Mouse (Mus musculus) stomach, embryonic 15.5 days (tissue): ENCODE data around the gene Ppfia3. TPM values are rescaled to one million over a fixed set of nuclear protein-coding genes. Genes with fewer than 3 reads are reported as not detected.

Experiments
- ATAC-seq: fragments of 200-750 bp; cut with Nextera tagmentation; 2 replicates; pipeline ENCODE4 v1.8.0; 2017; ENCODE audit warnings: low read depth, moderate number of reproducible peaks, moderate TSS enrichment; ENCODE audit not compliant: insufficient read depth, low FRiP score
- H3K27ac ChIP-seq: fragments of 300-500 bp; sonication (generic); 2 replicates; pipeline ENCODE4 v1.5.1; 2015; ENCODE audit warnings: mild to moderate bottlenecking, inconsistent platforms
- H3K27me3 ChIP-seq: fragments of 300-500 bp; sonication (generic); replicated peaks from 2 replicates; pipeline ENCODE4 v1.6.1; 2015; ENCODE audit warnings: inconsistent platforms
- H3K36me3 ChIP-seq: fragments of 300-500 bp; sonication (generic); 2 replicates; pipeline ENCODE4 v1.6.1; 2015; ENCODE audit warnings: inconsistent platforms
- H3K4me1 ChIP-seq: fragments of 300-500 bp; sonication (generic); 2 replicates; pipeline ENCODE4 v1.6.1; 2015; ENCODE audit warnings: inconsistent platforms
- H3K4me2 ChIP-seq: fragments of 300-500 bp; sonication (generic); 2 replicates; pipeline ENCODE4 v1.6.1; 2015; ENCODE audit warnings: mild to moderate bottlenecking, inconsistent platforms
- H3K4me3 ChIP-seq: fragments of 300-500 bp; sonication (generic); replicated peaks from 2 replicates; pipeline ENCODE4 v1.5.1; 2015; ENCODE audit warnings: inconsistent platforms
- H3K9ac ChIP-seq: fragments of 300-500 bp; sonication (generic); 2 replicates; pipeline ENCODE4 v1.6.1; 2015; ENCODE audit warnings: inconsistent platforms
- H3K9me3 ChIP-seq: fragments of 300-500 bp; sonication (generic); 2 replicates; pipeline ENCODE4 v1.6.1; 2016; ENCODE audit warnings: inconsistent platforms
- WGBS: fragments of 180-500 bp; shearing (Covaris S2); methylation state at CpG from one replicate; pipeline ENCODE4 v1.1.7; 2015; 5-methylcytosine and 5-hydroxymethylcytosine counted together
- polyA plus RNA-seq: library from polyadenylated mRNA; unstranded; fragments of >200 nt; fragmentation: Nextera tagmentation; extraction: Ambion mirVana; gene quantifications from 2 replicates; pipeline ENCODE4 v1.2.1, GENCODE M21; 2015

The Ppfia3 gene
- 4.8 and 5.6 TPM in 2 replicates for polyA plus RNA-seq

GRCm38 (mm10) chr7:45366652-45367019 is at the start of gene Ppfia3:
Gene Ppfia3, minus strand, starts transcription at chr7:45367019.
- H3K4me1 ChIP-seq, result peaks cover 39% of the 10 kb centered on the region
- peaks cover 46% of the 10 kb centered on the region for H3K27me3 ChIP-seq
- no peak for ATAC-seq
- H3K4me3 ChIP-seq, result peak within 1 kb of the TSS; percentile 53
- peak within 1 kb of the TSS; percentile 33; the same call in 1 of the 2 replicates for H3K27ac ChIP-seq
- H3K9me3 ChIP-seq, result no peaks in the 10 kb centered on the region
- peak within 1 kb of the TSS; percentile 40 for H3K9ac ChIP-seq
- no peaks in the 10 kb centered on the region for H3K36me3 ChIP-seq
- peak within 1 kb of the TSS; percentile 94 for H3K4me2 ChIP-seq
- WGBS, result 0% methylated on average over 8 of the region's 26 CpGs

- H3K9ac ChIP-seq, result no peak overlapping the region
- ATAC-seq, result no peak
- WGBS, result 26% methylated on average over 37 of the region's 37 CpGs
These were observed 48.8 kb upstream of the Ppfia3 start for GRCm38 (mm10) chr7:45415636-45416035.

GRCm38 (mm10) chr7:45414740-45415224 is 48.0 kb upstream of the Ppfia3 start:
- H3K27me3 ChIP-seq, result peaks cover 73% of the 10 kb centered on the region

More at GRCm38 (mm10) chr7:45415636-45416035, 48.8 kb upstream of the Ppfia3 start:
- peaks cover 65% of the 10 kb centered on the region for H3K27me3 ChIP-seq
- H3K4me3 ChIP-seq, result peak overlapping the region; percentile 12; the same call in 1 of the 2 replicates
- peak overlapping the region; percentile 39 for H3K4me2 ChIP-seq
- H3K27ac ChIP-seq, result no peak overlapping the region
- no peaks in the 10 kb centered on the region for H3K9me3 ChIP-seq
- H3K4me1 ChIP-seq, result peaks cover 42% of the 10 kb centered on the region
- H3K36me3 ChIP-seq, result no peaks in the 10 kb centered on the region

GRCm38 (mm10) chr7:45413864-45414739 is 47.3 kb upstream of the Ppfia3 start:
- peak; percentile 25; the same call in 1 of the 2 replicates for ATAC-seq
- WGBS, result 1% methylated on average over 27 of the region's 27 CpGs
- H3K4me2 ChIP-seq, result peak overlapping the region; percentile 97

More at GRCm38 (mm10) chr7:45414740-45415224, 48.0 kb upstream of the Ppfia3 start:
- Histone ChIP-seq H3K27ac (no peak overlapping the region), H3K9me3 (no peaks in the 10 kb centered on the region), H3K4me2 (peak overlapping the region; percentile 97), H3K36me3 (no peaks in the 10 kb centered on the region), H3K9ac (no peak overlapping the region), H3K4me1 (peaks cover 38% of the 10 kb centered on the region), H3K4me3 (no peak overlapping the region)
- WGBS, result 54% methylated on average over 12 of the region's 12 CpGs
- ATAC-seq, result no peak

GRCm38 (mm10) chr7:45413113-45413863 is 46.5 kb upstream of the Ppfia3 start, which contains the start of gene Ntf5:
Gene Ntf5, plus strand, starts transcription at chr7:45413695.
- ATAC-seq, result peak; percentile 40
- peak within 1 kb of the TSS; percentile 57 for H3K4me3 ChIP-seq
- H3K4me1 ChIP-seq, result peaks cover 38% of the 10 kb centered on the region
- peak within 1 kb of the TSS; percentile 54 for H3K9ac ChIP-seq
- 2% methylated on average over 42 of the region's 45 CpGs for WGBS
- H3K36me3 ChIP-seq, result no peaks in the 10 kb centered on the region
- H3K27me3 ChIP-seq, result peaks cover 79% of the 10 kb centered on the region
- peak within 1 kb of the TSS; percentile 67 for H3K27ac ChIP-seq
- peak within 1 kb of the TSS; percentile 97 for H3K4me2 ChIP-seq
- H3K9me3 ChIP-seq, result no peaks in the 10 kb centered on the region

More at GRCm38 (mm10) chr7:45413864-45414739, 47.3 kb upstream of the Ppfia3 start:
- peak overlapping the region; percentile 54 for H3K9ac ChIP-seq
- H3K36me3 ChIP-seq, result no peaks in the 10 kb centered on the region
- H3K4me1 ChIP-seq, result peaks cover 38% of the 10 kb centered on the region
- H3K9me3 ChIP-seq, result no peaks in the 10 kb centered on the region
- peaks cover 80% of the 10 kb centered on the region for H3K27me3 ChIP-seq
- H3K27ac ChIP-seq, result peak overlapping the region; percentile 67
- peak overlapping the region; percentile 57 for H3K4me3 ChIP-seq

GRCm38 (mm10) chr7:45412421-45412820 is 45.6 kb upstream of the Ppfia3 start:
- H3K4me2 ChIP-seq, result no peak overlapping the region
- 68% methylated on average over 2 of the region's 2 CpGs for WGBS
- H3K4me1 ChIP-seq, result peaks cover 31% of the 10 kb centered on the region
- H3K36me3 ChIP-seq, result no peaks in the 10 kb centered on the region
- H3K4me3 ChIP-seq, result no peak overlapping the region
- no peak overlapping the region for H3K9ac ChIP-seq
- no peak overlapping the region for H3K27ac ChIP-seq
- no peaks in the 10 kb centered on the region for H3K9me3 ChIP-seq
- no peak for ATAC-seq
- H3K27me3 ChIP-seq, result peaks cover 81% of the 10 kb centered on the region

- Histone ChIP-seq H3K4me3 (no peak overlapping the region), H3K9ac (no peak overlapping the region), H3K9me3 (no peaks in the 10 kb centered on the region), H3K36me3 (no peaks in the 10 kb centered on the region), H3K4me2 (no peak overlapping the region), H3K4me1 (peaks cover 32% of the 10 kb centered on the region), H3K27ac (no peak overlapping the region), H3K27me3 (peaks cover 83% of the 10 kb centered on the region)
- WGBS, result 85% methylated on average over 8 of the region's 8 CpGs
- ATAC-seq, result no peak
These were observed 42.8 kb upstream of the Ppfia3 start for GRCm38 (mm10) chr7:45409497-45410163.

GRCm38 (mm10) chr7:45408949-45409348 is 42.1 kb upstream of the Ppfia3 start:
- peaks cover 77% of the 10 kb centered on the region for H3K27me3 ChIP-seq
- peaks cover 26% of the 10 kb centered on the region for H3K4me1 ChIP-seq
- no peaks in the 10 kb centered on the region for H3K36me3 ChIP-seq
- H3K4me2 ChIP-seq, result no peak overlapping the region
- 86% methylated on average over 17 of the region's 17 CpGs for WGBS
- no peaks in the 10 kb centered on the region for H3K9me3 ChIP-seq
- no peak overlapping the region for H3K9ac ChIP-seq
- no peak for ATAC-seq
- no peak overlapping the region for H3K4me3 ChIP-seq
- no peak overlapping the region for H3K27ac ChIP-seq

GRCm38 (mm10) chr7:45408351-45408750 is 41.5 kb upstream of the Ppfia3 start:
- peaks cover 20% of the 10 kb centered on the region for H3K4me1 ChIP-seq
- H3K9me3 ChIP-seq, result no peaks in the 10 kb centered on the region
- ATAC-seq, result no peak
- 64% methylated on average over 7 of the region's 7 CpGs for WGBS
- H3K4me2 ChIP-seq, result no peak overlapping the region
- no peak overlapping the region for H3K4me3 ChIP-seq
- no peak overlapping the region for H3K27ac ChIP-seq
- H3K9ac ChIP-seq, result no peak overlapping the region
- peaks cover 73% of the 10 kb centered on the region for H3K27me3 ChIP-seq
- H3K36me3 ChIP-seq, result no peaks in the 10 kb centered on the region

- peaks cover 68% of the 10 kb centered on the region for H3K27me3 ChIP-seq
- 75% methylated on average over 10 of the region's 10 CpGs for WGBS
These were observed 41.0 kb upstream of the Ppfia3 start for GRCm38 (mm10) chr7:45407836-45408235.

More at GRCm38 (mm10) chr7:45407836-45408235, 41.0 kb upstream of the Ppfia3 start:
- Histone ChIP-seq H3K9me3 (no peaks in the 10 kb centered on the region), H3K4me2 (no peak overlapping the region), H3K4me3 (no peak overlapping the region), H3K9ac (no peak overlapping the region), H3K36me3 (no peaks in the 10 kb centered on the region), H3K4me1 (peaks cover 16% of the 10 kb centered on the region), H3K27ac (no peak overlapping the region)
- ATAC-seq, result no peak
